Comparison of ENCODE assay signal across 23 mouse cellular contexts in genomic region chr15:52899403-52899802, GRCm38 (mm10).
"Had no signal": no experiment of that assay in that cellular context is flagged by ENCODE, and none has a peak within 500 bp of the region (broad histone marks: within the 10 kb centered on the region; RNA-seq: fewer than 3 reads in every experiment).

No protein-coding gene starts in this region.

- H3K4me2 ChIP-seq: limb, embryonic 12.5 days; limb, embryonic 15.5 days; liver, embryonic 11.5 days; lung, embryonic 14.5 days; midbrain, embryonic 13.5 days; stomach, embryonic 15.5 days had no signal

- DNase-seq: kidney, adult 2 months; kidney, postnatal 25 days; layer of hippocampus, postnatal 36 days; left cerebral cortex, postnatal 4 days; liver, postnatal 0 days; lung, embryonic 14.5 days; lung, postnatal 36 days; right cerebral cortex, adult 18-20 months; right cerebral cortex, postnatal 14 days; right cerebral cortex, postnatal 4 days; thymus, postnatal 4 days had no signal

- H3K9ac ChIP-seq: limb, embryonic 12.5 days; limb, embryonic 15.5 days; liver, embryonic 14.5 days; liver, postnatal 0 days; lung, embryonic 14.5 days; midbrain, embryonic 13.5 days; stomach, embryonic 15.5 days had no signal

- H3K4me1 ChIP-seq: limb, embryonic 12.5 days; limb, embryonic 15.5 days; megakaryocyte, embryonic 14.5 days; midbrain, embryonic 10.5 days; midbrain, embryonic 13.5 days; stomach, embryonic 15.5 days had no signal

- H3K4me3 ChIP-seq: limb, embryonic 12.5 days; limb, embryonic 15.5 days; megakaryocyte, embryonic 14.5 days; midbrain, embryonic 10.5 days; midbrain, embryonic 13.5 days; myocyte; stomach, embryonic 15.5 days had no signal

- H3K9me3 ChIP-seq: limb, embryonic 12.5 days; limb, embryonic 15.5 days; midbrain, embryonic 10.5 days; midbrain, embryonic 13.5 days; stomach, embryonic 15.5 days had no signal

- H3K27ac ChIP-seq: limb, embryonic 12.5 days; limb, embryonic 15.5 days; liver, embryonic 14.5 days; midbrain, embryonic 10.5 days; midbrain, embryonic 13.5 days; stomach, embryonic 15.5 days had no signal

- H3K27me3 ChIP-seq: limb, embryonic 12.5 days; limb, embryonic 15.5 days; megakaryocyte, embryonic 14.5 days; midbrain, embryonic 13.5 days; stomach, embryonic 15.5 days had no signal

- ATAC-seq: intestine, embryonic 16.5 days; liver, postnatal 0 days; lung, postnatal 0 days; midbrain, embryonic 13.5 days; midbrain, embryonic 16.5 days had no signal

- H3K36me3 ChIP-seq: limb, embryonic 12.5 days; limb, embryonic 15.5 days; midbrain, embryonic 10.5 days; midbrain, embryonic 13.5 days; stomach, embryonic 15.5 days had no signal
